Mouse (Mus musculus) megakaryocyte, embryonic 14.5 days (primary cell): Measurements from ENCODE around the gene Tns3.

Source experiments
- FLI1 ChIP-seq: IDR thresholded peaks from 2 replicates; pipeline ENCODE4 v1.6.1; 2012; ENCODE audit warnings: low read length, inconsistent platforms, mixed read lengths
- GATA1 ChIP-seq: IDR thresholded peaks from 3 replicates; pipeline ENCODE4 v1.6.1; 2012; ENCODE audit warnings: mixed read lengths, low read length, inconsistent platforms, borderline replicate concordance

- TF ChIP-seq GATA1, result no peak
- no peak for TF ChIP-seq FLI1
Measured at GRCm38 (mm10) chr11:8424342-8425225, 239.8 kb downstream of the Tns3 start.
